Mouse (Mus musculus) left cerebral cortex, adult 9 months (tissue): ENCODE data around the gene Dhrs2.

Experiments
- DNase-seq, 2 experiments: peaks; one replicate each; pipeline ENCODE4 v3.0.0; 2022; ENCODE audit warnings: low spot score in 2 of 2

Gene Dhrs2

GRCm38 (mm10) chr14:55221707-55222106 lies at the start of gene Dhrs2:
Dhrs2 (plus strand) TSS chr14:55222007.
- no peak for DNase-seq

- DNase-seq = no peak
Observed at GRCm38 (mm10) chr14:55174164-55174563, 47.6 kb upstream of the Dhrs2 start.

DNA sequence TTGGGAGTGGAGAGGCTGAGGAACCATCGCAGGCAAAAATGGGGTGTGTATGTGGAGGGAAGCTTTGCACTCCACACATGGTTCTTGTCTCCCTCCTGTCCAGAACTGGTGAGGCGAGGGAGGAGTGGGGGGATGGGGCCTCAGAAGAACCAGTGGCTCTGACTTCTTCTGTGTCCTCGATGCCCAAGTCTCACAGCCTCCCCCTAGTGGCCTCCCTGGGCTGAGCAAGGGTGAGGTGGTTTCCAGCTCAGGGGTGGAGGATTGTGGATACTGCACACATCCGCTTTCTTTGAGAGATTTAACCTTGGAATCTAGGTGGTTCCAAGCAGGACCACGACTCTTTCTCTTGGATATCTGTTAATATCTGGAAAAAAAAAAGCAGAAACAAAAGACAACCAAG lies 44.5 kb upstream of the Dhrs2 start:
- peak in 1 of 2 experiments; percentile 69 for DNase-seq

DNA sequence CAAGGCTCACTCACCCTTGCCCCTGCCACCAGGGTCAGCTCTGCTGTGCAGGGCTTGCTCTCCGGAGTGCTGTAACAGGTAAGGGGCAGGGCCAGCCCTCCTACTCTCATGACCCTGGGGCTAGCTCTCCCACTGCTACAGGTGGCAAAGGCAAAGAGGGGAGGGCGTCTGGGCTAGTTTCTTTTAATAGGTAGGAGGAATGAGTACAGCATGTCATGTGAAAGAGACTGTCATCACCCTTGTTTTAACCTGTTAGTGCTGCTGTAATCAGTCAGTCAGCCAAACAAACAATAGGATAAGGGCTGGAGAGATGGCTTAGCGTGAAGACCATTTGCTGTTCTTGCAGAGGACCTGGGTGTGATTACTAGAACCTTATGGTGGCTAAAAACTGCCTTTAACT lies 40.9 kb upstream of the Dhrs2 start:
- no peak for DNase-seq

DNA sequence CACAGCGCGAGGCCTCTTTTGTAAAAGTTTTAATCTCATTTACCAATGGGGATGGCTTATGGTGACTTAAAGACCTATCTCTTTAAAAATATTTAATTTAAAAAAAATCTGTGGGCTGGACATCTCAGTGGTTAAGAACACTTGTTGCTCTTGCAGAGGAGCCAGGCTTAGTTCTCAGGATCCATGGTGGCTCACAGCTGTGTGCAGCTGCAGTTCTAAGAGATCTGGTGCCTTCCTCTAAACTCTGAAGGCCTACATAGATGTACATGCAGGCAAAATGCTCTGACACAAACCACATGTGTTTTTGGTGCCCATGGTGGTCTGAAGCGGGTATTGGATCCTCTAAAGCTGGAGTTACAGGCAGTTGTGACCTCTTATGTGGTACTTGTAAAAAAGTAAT lies 38.6 kb upstream of the Dhrs2 start:
- no peak for DNase-seq

GRCm38 (mm10) chr14:55184640-55185145 lies 37.1 kb upstream of the Dhrs2 start:
- no peak for DNase-seq

DNA sequence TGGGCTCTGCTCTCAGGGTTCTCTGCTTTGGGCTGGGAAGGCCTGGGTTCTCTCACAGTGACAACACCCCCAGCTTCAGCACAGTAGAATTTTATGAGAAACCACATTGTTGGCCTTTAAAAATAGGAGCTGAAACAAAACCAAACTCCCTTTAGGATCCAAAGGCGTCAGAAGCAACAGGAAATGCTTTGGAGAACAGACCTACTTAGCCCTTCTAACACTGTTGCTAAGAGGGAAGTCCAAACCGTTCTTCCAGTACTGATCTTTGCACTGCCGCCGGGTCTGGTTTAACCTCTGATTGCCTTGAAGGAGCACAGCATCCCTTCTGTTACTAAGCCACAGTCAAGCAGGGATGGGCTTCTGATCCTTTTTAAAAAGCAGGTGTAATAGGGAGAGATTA lies 33.3 kb upstream of the Dhrs2 start:
- DNase-seq = peak in 1 of 2 experiments; percentile 20

DNA sequence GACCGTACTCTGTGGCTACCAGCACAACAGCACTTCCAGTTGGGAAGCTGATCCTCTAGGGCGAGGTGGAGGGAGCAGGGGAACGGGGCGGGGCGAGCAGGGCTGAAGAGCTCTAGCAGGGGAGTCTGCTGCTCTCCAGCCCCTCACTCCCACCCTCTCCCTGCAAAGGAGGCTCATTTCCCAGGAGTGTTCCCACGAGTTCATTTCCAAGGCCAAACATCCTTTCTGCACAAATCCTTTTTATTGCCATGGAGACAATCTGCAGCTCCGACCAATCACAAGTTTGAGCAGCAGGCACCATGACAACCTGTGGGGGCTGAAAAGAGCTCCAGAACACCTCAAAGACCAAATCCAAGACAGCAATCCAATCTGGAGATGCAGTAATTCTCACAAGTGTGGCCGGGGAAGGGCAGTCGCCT lies 32.4 kb upstream of the Dhrs2 start:
- peak; percentile 81 to 84 for DNase-seq

DNA sequence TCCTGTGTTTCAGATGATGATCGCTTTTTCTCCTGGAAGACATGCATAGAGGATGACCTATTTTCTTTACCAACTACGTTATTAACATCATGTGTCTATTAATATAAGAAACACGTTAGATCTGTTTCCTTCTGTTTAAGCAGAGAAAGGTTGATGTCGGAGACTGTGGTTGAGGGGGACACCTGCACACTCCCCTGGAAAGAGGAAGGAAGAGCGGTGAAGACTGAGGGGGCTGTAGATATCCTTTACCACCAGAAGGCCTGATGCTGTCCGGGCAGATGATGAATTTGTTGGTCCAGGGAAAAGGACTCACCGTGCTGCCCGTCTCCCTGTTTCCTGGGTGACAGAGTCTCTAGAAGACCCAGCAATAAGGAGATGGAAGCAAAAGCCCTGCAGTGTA lies 28.5 kb upstream of the Dhrs2 start:
- no peak for DNase-seq

DNA sequence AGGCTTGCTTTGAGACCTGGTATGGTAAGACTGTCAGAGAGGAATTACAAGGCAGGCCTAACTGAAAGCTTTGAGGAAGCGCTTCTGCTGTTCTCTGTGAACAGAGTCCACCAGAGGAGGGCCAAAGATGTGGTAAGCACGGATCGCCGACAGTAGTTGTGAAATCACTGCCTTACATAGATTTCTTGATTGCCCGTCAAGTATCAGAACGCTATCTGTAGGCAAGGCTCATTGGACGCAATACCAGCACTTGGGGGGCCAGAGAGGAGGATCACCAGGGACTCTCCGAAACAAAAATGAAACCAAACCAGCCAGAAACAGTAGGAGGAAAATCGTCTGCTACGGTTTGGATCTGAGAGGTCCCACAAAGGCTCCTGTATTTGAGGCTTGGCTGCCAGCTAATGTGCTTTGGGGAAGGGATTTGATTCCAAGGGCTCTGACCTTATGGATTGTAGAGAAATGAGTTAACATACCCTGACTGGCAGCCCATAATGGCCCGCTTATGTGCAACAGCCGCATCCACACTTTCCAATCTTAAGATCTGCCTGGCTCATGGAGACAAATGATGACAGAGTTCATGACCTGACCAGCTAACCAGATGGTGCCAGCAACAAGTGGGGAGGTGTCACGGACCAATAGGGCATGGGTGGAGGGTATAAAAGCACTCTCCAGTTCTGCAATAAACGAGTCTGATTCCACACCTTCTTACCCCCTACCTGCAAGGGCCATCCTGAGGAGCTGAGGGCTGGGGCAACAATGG lies 27.8 kb upstream of the Dhrs2 start:
- no peak for DNase-seq

DNA sequence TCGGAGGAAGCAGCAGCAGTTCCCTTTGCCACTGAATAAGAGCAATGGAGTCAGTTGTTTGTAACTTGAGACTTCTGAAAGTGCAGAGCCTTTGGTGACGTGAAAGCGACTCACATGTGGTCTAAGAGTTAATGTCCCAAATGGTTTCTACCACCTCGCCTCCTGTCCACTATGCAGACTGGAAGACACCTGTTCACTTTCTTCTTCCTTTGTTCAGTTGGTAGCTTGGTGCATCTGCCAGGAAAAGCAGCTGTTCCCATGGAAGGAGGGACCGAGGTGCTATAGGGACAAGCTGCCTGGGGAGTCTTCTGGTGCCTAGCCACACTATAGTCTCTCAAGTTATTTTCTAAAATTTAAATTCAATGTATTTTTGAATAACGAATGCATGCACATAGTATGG lies 27.0 kb upstream of the Dhrs2 start:
- no peak for DNase-seq

DNA sequence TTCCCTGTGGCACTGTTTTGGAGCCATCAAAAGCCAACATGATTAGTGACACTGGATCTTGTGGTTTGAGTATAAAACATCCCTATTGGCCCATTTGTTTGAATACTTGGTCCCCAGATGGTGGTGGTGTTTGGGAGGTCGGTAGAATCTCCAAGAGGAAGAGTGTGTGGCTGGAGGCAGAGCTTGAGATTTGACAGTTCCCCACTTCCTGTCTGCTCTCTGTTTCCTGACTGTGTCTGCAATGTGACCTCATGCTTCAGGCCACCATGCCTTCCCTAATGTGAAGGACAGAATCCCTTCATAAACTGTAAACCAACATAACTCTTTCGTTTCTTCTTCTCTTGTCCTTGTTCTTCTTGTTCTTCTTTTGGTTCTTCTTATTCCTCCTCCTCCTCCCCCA lies 24.7 kb upstream of the Dhrs2 start:
- DNase-seq = no peak

DNA sequence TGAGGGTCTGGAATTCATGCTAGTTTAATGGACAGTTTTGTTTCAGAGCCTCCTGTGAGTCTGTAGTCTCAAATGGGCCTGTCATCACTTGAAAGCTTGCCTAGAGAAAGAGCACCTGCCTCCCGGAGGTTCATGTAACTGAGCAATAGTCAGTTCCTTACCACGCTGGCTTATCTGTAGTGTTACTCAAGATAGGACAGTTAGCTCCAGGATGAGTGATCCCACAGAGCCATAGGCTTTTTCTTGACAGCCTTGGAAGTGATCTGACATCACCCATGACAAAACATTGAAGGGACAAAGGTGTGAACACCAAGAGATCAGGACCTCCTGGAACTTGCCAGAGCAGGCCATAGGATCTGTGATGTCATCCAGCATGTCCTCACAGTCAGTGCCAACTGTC lies 23.6 kb upstream of the Dhrs2 start:
- DNase-seq = no peak

GRCm38 (mm10) chr14:55204544-55204943 lies 17.3 kb upstream of the Dhrs2 start:
- DNase-seq = no peak

DNA sequence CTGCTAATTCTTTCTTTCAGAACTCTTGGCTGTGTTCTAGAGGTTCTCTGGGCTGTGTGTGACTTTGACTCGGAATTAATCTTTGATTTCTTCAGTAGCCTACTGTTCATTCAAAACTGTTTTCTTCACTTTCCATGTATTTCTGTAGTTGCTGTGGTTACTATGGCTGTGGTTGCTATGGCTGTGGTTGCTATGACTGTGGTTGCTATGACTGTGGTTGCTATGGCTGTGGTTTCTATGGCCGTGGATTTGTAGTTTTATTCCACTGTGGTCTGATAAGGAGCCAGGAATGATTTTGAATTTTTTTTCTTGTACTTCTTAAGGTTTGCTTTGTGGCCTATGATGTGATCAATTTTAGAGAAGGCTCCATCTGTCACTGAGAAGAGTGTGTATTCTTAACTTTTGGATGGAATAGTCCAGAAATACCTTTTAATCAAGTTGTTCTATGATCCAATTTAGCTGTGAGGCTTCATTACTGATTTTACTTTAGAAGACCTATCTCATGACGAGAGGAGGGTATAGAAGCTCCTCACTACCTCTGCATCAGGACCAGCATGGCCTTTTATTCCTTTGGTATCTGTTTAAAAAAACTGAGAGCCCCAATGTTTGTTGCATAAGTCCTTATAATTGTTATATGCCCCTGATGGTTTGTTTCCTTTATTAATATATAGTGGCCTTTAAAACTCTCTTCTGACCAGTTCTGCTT lies 16.6 kb upstream of the Dhrs2 start:
- peak; percentile 70 to 74 for DNase-seq

DNA sequence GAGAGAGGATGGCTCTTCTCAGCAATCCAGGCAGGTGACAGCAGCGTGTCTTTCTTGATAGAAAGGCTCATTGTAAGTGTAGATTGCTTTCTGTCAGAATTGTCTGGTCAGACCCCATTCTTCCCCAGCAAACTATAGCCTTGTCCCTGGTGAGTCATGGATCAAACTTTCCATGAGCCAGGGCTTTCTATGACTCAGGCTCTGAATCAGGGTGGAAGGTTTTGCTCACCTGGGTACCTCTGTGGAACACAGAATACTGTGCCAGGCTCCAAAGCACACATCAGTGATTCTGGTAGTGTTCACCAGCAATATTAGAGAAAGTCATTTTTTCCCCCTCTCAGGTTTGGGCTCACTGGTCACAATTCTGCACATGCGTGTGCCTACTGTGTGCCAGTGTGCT lies 13.5 kb upstream of the Dhrs2 start:
- no peak for DNase-seq

DNA sequence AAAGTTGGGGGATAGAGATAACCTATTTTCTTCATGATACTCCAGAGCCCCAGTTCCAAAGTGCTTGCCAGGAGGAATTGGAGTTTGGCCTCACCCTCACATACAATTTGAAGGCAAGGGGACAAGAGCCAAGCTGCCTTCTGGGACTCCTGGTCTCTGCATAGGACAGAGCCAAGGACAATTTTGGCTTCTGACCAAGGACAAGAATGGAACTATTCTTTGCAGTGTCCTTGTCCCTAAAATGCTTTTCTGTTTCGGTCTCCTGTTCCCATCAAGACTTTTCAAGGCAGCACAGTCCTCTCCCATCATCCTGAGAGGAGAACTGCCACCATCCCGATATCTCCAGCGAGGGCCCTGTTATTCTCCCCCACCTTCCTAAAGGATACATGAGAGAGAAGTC lies 8.2 kb upstream of the Dhrs2 start:
- DNase-seq = no peak

- DNase-seq = peak in 1 of 2 experiments; percentile 39
Observed at GRCm38 (mm10) chr14:55214507-55214906, 7.3 kb upstream of the Dhrs2 start.

GRCm38 (mm10) chr14:55223172-55223571 lies 1.4 kb downstream of the Dhrs2 start:
- DNase-seq = no peak

DNA sequence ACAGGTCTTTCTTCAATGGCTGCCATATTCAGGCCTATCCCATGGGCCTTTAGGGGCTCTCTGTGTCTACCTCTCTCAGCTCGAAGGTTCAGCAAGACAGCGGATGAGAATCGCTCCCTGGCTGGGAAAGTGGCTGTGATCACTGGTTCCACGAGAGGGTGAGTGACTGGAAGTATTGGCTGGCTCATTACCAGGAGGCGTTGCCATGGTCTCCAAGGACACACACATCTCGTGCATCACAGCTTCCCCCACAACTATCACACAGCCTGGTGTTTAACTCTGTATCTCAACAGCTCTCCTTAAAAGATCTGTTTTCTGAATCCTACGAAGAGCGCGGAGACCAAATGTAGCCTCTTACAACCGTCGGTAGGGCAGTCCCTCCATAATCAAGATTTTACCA lies 12.8 kb downstream of the Dhrs2 start:
- DNase-seq = peak in 1 of 2 experiments; percentile 11

DNA sequence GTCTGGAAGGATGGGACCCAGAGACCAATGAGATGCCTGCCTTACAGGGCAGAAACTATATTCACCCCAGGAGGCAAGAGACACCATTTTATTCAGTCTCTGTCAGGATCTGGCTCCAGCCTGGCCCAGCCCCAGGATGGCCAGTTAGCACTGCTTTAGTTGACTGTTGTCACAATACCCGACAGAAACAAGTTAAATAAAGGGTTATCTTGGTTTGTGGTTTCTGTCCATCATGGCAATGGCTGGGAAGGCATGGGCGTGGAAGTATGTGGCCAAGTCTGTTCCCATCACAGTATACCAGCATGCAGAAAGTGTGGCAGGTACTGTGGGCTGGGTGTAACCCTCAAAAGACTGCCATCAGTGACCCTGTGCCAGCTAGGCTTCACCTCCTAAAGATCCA lies 14.9 kb downstream of the Dhrs2 start:
- no peak for DNase-seq

DNA sequence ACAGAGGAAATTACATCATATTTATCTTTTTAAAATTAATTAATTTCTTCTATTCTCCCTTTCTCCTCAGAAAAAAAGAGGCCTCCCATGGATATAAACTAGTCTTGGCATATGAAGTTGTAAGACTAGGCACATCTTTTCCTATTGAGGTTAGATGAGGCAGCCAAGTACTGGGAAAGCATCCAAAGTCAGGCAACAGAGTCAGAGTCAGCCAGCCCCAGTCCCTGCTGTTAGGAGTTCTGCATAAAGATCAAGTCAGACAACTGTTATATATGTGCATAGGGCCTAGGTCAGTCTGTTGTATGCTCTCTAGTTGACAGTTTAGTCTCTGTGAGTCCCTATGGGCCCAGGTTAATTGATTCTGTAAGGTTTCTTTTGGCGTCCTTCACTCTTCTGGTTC lies 20.9 kb downstream of the Dhrs2 start:
- no peak for DNase-seq

- no peak for DNase-seq
Observed at GRCm38 (mm10) chr14:55247181-55247580, 25.4 kb downstream of the Dhrs2 start.
